Mouse (Mus musculus) MEL (cell line): ENCODE results near the gene Pkd1l1.

ENCODE experiments used
- CTCF ChIP-seq, 3 experiments: IDR thresholded peaks in 2 of 3; conservative IDR thresholded peaks in 1 of 3; 2 replicates each; pipeline ENCODE4 v1.5.1; 2011 to 2012; ENCODE audit warnings: low read length in 3 of 3, low read depth in 2 of 3, mild to moderate bottlenecking in 2 of 3, improper control_type of control experiment in 1 of 3, inconsistent platforms in 1 of 3, mixed read lengths in 1 of 3, moderate library complexity in 1 of 3; ENCODE audit not compliant: control insufficient read depth in 1 of 3, insufficient read depth in 1 of 3, poor library complexity in 1 of 3, severe bottlenecking in 1 of 3
- ELF1 ChIP-seq: IDR thresholded peaks from 2 replicates; pipeline ENCODE4 v1.6.1; 2014; ENCODE audit warnings: low read depth, mild to moderate bottlenecking, inconsistent platforms, low read length, improper control_type of control experiment, moderate library complexity
- GATA1 ChIP-seq: IDR thresholded peaks from 2 replicates; pipeline ENCODE4 v1.6.1; 2011; ENCODE audit warnings: low read depth, low read length, improper control_type of control experiment
- KAT2A ChIP-seq: conservative IDR thresholded peaks from 2 replicates; pipeline ENCODE4 v1.6.1; 2012; ENCODE audit warnings: low read depth, low read length, improper control_type of control experiment, inconsistent platforms
- MYB ChIP-seq: IDR thresholded peaks from 2 replicates; pipeline ENCODE4 v1.6.1; 2011; ENCODE audit warnings: mild to moderate bottlenecking, low read depth, low read length, improper control_type of control experiment
- NRF1 ChIP-seq: IDR thresholded peaks from 2 replicates; pipeline ENCODE4 v1.6.1; 2014; ENCODE audit warnings: low read depth, mild to moderate bottlenecking, inconsistent platforms, low read length, improper control_type of control experiment, moderate library complexity; ENCODE audit not compliant: poor library complexity, insufficient read depth, severe bottlenecking
- POLR2AphosphoS2 ChIP-seq: IDR thresholded peaks from 2 replicates; pipeline ENCODE4 v1.6.1; 2011; ENCODE audit warnings: low read length, improper control_type of control experiment
- SIN3A ChIP-seq: IDR thresholded peaks from 2 replicates; pipeline ENCODE4 v1.6.1; 2012; ENCODE audit warnings: low read length, improper control_type of control experiment, inconsistent platforms

GRCm38 (mm10) chr11:8861978-8862377, 111.1 kb downstream of the Pkd1l1 start:
- TF ChIP-seq CTCF (IDR thresholded peaks at IDR 0.05 in 2 of 3, conservative IDR thresholded peaks at IDR 0.05 in 1 of 3; ENCODE audit: control insufficient read depth in 1 of 3, insufficient read depth in 1 of 3, low read depth in 2 of 3, low read length in 3 of 3, poor library complexity in 1 of 3, severe bottlenecking in 1 of 3), result no peak
- no peak for TF ChIP-seq MYB
- no peak for TF ChIP-seq POLR2AphosphoS2
- no peak for TF ChIP-seq KAT2A
- no peak for TF ChIP-seq GATA1
- TF ChIP-seq NRF1, result no peak
- no peak for TF ChIP-seq SIN3A
- no peak for TF ChIP-seq ELF1
